Mouse (Mus musculus) forebrain, embryonic 16.5 days (tissue): ENCODE measurements around the gene Vmn1r195. TPM values are rescaled to one million over a fixed set of nuclear protein-coding genes. Genes with fewer than 3 reads are reported as not detected.
"Not testable (repeated sequence)": the region's sequence is repeated elsewhere in the genome, so short reads cannot be mapped to it uniquely, and the experiment has no call there.

Experiments
- ATAC-seq: fragments of 200-750 bp; cut with Nextera tagmentation; 2 replicates; pipeline ENCODE4 v1.8.0; 2017; ENCODE audit warnings: mild to moderate bottlenecking, moderate library complexity
- H3K27ac ChIP-seq: fragments of 300-500 bp; sonication (generic); 2 replicates; pipeline ENCODE4 v1.5.1; 2014; ENCODE audit warnings: low read length, control low read depth
- H3K27me3 ChIP-seq: fragments of 300-500 bp; sonication (generic); replicated peaks from 2 replicates; pipeline ENCODE4 v1.6.1; 2014; ENCODE audit warnings: low read length; ENCODE audit not compliant: control insufficient read depth, insufficient read depth
- H3K36me3 ChIP-seq: fragments of 300-500 bp; sonication (generic); 2 replicates; pipeline ENCODE4 v1.6.1; 2014; ENCODE audit not compliant: control insufficient read depth, insufficient read depth
- H3K4me1 ChIP-seq: fragments of 300-500 bp; sonication (generic); replicated peaks from 2 replicates; pipeline ENCODE4 v1.6.1; 2014; ENCODE audit warnings: low read length; ENCODE audit not compliant: control insufficient read depth, insufficient read depth
- H3K4me2 ChIP-seq: fragments of 300-500 bp; sonication (generic); 2 replicates; pipeline ENCODE4 v1.6.1; 2014; ENCODE audit warnings: mild to moderate bottlenecking, low read length, control low read depth
- H3K4me3 ChIP-seq: fragments of 300-500 bp; sonication (generic); replicated peaks from 2 replicates; pipeline ENCODE4 v1.5.1; 2014; ENCODE audit warnings: mild to moderate bottlenecking, low read length, control low read depth
- H3K9ac ChIP-seq: fragments of 300-500 bp; sonication (generic); replicated peaks from 2 replicates; pipeline ENCODE4 v1.6.1; 2014; ENCODE audit warnings: low read depth, low read length, control low read depth
- H3K9me3 ChIP-seq: fragments of 300-500 bp; sonication (generic); 2 replicates; pipeline ENCODE4 v1.6.1; 2016; ENCODE audit warnings: low read length; ENCODE audit not compliant: control insufficient read depth
- WGBS: fragments of 180-500 bp; shearing (Covaris S2); extraction: QIAGEN DNeasy Blood & Tissue Kit; methylation state at CpG from one replicate; pipeline ENCODE4 v1.1.7; 2014; 5-methylcytosine and 5-hydroxymethylcytosine counted together
- polyA plus RNA-seq: library from polyadenylated mRNA; unstranded; fragments of >200 nt; fragmentation: Nextera tagmentation; extraction: Ambion mirVana; gene quantifications from 2 replicates; pipeline ENCODE4 v1.2.1, GENCODE M21; 2015

Gene Vmn1r195
- polyA plus RNA-seq = not detected in 2 replicates

GRCm38 (mm10) chr13:22270222-22270621 lies at the start of gene Vmn1r195:
Gene Vmn1r195 (plus strand): TSS chr13:22270522.
- H3K27me3 ChIP-seq, H3K4me3 ChIP-seq, ATAC-seq, H3K36me3 ChIP-seq, H3K4me1 ChIP-seq, H3K9me3 ChIP-seq, H3K9ac ChIP-seq, H3K4me2 ChIP-seq, H3K27ac ChIP-seq: not testable (repeated sequence)
- 91% methylated on average over 1 of the region's 1 CpGs for WGBS

GRCm38 (mm10) chr13:22223060-22223459 lies 47.3 kb upstream of the Vmn1r195 start, which contains the start of gene Vmn1r193:
Gene Vmn1r193 (minus strand): TSS chr13:22223160.
- not testable (repeated sequence) for H3K4me1 ChIP-seq, H3K27ac ChIP-seq, ATAC-seq, H3K4me3 ChIP-seq, H3K36me3 ChIP-seq, H3K4me2 ChIP-seq, H3K27me3 ChIP-seq, H3K9ac ChIP-seq, H3K9me3 ChIP-seq
- 78% methylated on average over 1 of the region's 1 CpGs for WGBS

- H3K4me3 ChIP-seq = no peak within 1 kb of the TSS
- no peak within 1 kb of the TSS for H3K4me2 ChIP-seq
- no peak within 1 kb of the TSS for H3K9ac ChIP-seq
- no peaks in the 10 kb centered on the region for H3K9me3 ChIP-seq
- no peak within 1 kb of the TSS for H3K27ac ChIP-seq
- H3K36me3 ChIP-seq = no peaks in the 10 kb centered on the region
- WGBS = 43% methylated on average over 1 of the region's 1 CpGs
- no peaks in the 10 kb centered on the region for H3K4me1 ChIP-seq
- ATAC-seq = no peak
- H3K27me3 ChIP-seq = no peaks in the 10 kb centered on the region
These were observed 26.4 kb upstream of the Vmn1r195 start, which contains the start of gene Vmn1r194 for GRCm38 (mm10) chr13:22243915-22244314. Gene Vmn1r194 (plus strand): TSS chr13:22244215.

- no peaks in the 10 kb centered on the region for H3K27me3 ChIP-seq
- no peaks in the 10 kb centered on the region for H3K36me3 ChIP-seq
- H3K4me1 ChIP-seq = no peaks in the 10 kb centered on the region
- 55% methylated on average over 2 of the region's 2 CpGs for WGBS
- no peak overlapping the region for H3K27ac ChIP-seq
- H3K9me3 ChIP-seq = no peaks in the 10 kb centered on the region
- no peak for ATAC-seq
- no peak overlapping the region for H3K9ac ChIP-seq
- no peak overlapping the region for H3K4me3 ChIP-seq
- no peak overlapping the region for H3K4me2 ChIP-seq
These were observed 1.4 kb downstream of the Vmn1r195 start for GRCm38 (mm10) chr13:22271721-22272120.

- no peak for ATAC-seq
- Histone ChIP-seq H3K27me3 (no peaks in the 10 kb centered on the region), H3K4me3 (no peak overlapping the region), H3K4me1 (no peaks in the 10 kb centered on the region), H3K4me2 (no peak overlapping the region), H3K27ac (no peak overlapping the region), H3K9me3 (no peaks in the 10 kb centered on the region), H3K9ac (no peak overlapping the region), H3K36me3 (no peaks in the 10 kb centered on the region)
- 80% methylated on average over 2 of the region's 2 CpGs for WGBS
These were observed 14.3 kb downstream of the Vmn1r195 start for GRCm38 (mm10) chr13:22284578-22284977.

- Histone ChIP-seq H3K27me3 (no peaks in the 10 kb centered on the region), H3K36me3 (no peaks in the 10 kb centered on the region), H3K9me3 (no peaks in the 10 kb centered on the region), H3K4me1 (no peaks in the 10 kb centered on the region), H3K4me3 (no peak within 1 kb of the TSS), H3K27ac (no peak within 1 kb of the TSS), H3K4me2 (no peak within 1 kb of the TSS), H3K9ac (no peak within 1 kb of the TSS)
- 77% methylated on average over 2 of the region's 2 CpGs for WGBS
- no peak for ATAC-seq
These were observed 19.3 kb downstream of the Vmn1r195 start, which contains the start of gene Vmn1r196 for GRCm38 (mm10) chr13:22289620-22290019. Gene Vmn1r196 (plus strand): TSS chr13:22289920.

GRCm38 (mm10) chr13:22308075-22308474 lies 37.8 kb downstream of the Vmn1r195 start:
- H3K4me3 ChIP-seq, H3K36me3 ChIP-seq, H3K9me3 ChIP-seq, H3K4me1 ChIP-seq, H3K27ac ChIP-seq, H3K9ac ChIP-seq, ATAC-seq, H3K4me2 ChIP-seq, H3K27me3 ChIP-seq: not testable (repeated sequence)
- 96% methylated on average over 5 of the region's 5 CpGs for WGBS

GRCm38 (mm10) chr13:22315361-22315760 lies 45.0 kb downstream of the Vmn1r195 start:
- no peak overlapping the region for H3K9ac ChIP-seq
- H3K27ac ChIP-seq = no peak overlapping the region
- H3K4me2 ChIP-seq = no peak overlapping the region
- no peaks in the 10 kb centered on the region for H3K36me3 ChIP-seq
- no peaks in the 10 kb centered on the region for H3K9me3 ChIP-seq
- no peaks in the 10 kb centered on the region for H3K27me3 ChIP-seq
- no peaks in the 10 kb centered on the region for H3K4me1 ChIP-seq
- no peak for ATAC-seq
- no peak overlapping the region for H3K4me3 ChIP-seq
- WGBS = 79% methylated on average over 2 of the region's 2 CpGs

- Histone ChIP-seq H3K27ac (no peak overlapping the region), H3K4me3 (no peak overlapping the region), H3K4me2 (no peak overlapping the region), H3K27me3 (no peaks in the 10 kb centered on the region), H3K9me3 (no peaks in the 10 kb centered on the region), H3K36me3 (no peaks in the 10 kb centered on the region), H3K4me1 (no peaks in the 10 kb centered on the region), H3K9ac (no peak overlapping the region)
- no peak for ATAC-seq
- WGBS = 86% methylated on average over 2 of the region's 2 CpGs
These were observed 47.0 kb downstream of the Vmn1r195 start for GRCm38 (mm10) chr13:22317366-22317765.

- H3K4me1 ChIP-seq = no peaks in the 10 kb centered on the region
- no peaks in the 10 kb centered on the region for H3K36me3 ChIP-seq
- no peaks in the 10 kb centered on the region for H3K27me3 ChIP-seq
- no peak overlapping the region for H3K4me3 ChIP-seq
- no peaks in the 10 kb centered on the region for H3K9me3 ChIP-seq
- H3K27ac ChIP-seq = no peak overlapping the region
- no peak overlapping the region for H3K9ac ChIP-seq
- no peak overlapping the region for H3K4me2 ChIP-seq
- no peak for ATAC-seq
These were observed 49.8 kb downstream of the Vmn1r195 start for GRCm38 (mm10) chr13:22320091-22320490.
